Comparison of ENCODE assay signal across 14 mouse cellular contexts in genomic region chr12:80217049-80217448, GRCm38 (mm10). TPM values are rescaled to one million over a fixed set of nuclear protein-coding genes. Genes with fewer than 3 reads are reported as not detected.
DNase-seq lines count a peak whose midpoint lies in the region; ATAC-seq and TF ChIP-seq lines count a peak whose summit lies in the region.
"Had no signal": no experiment of that assay in that cellular context is flagged by ENCODE, and none has a peak within 500 bp of the region (broad histone marks: within the 10 kb centered on the region; RNA-seq: fewer than 3 reads in every experiment).

No protein-coding gene starts in this region.

- DNase-seq in heart, postnatal 0 days (ENCODE audit: low spot score): no peak
- no peak for DNase-seq in heart, postnatal 10 days
- no peak for DNase-seq in lung, postnatal 0 days (ENCODE audit: low spot score)
- DNase-seq in lung, postnatal 14 days: no peak
- DNase-seq: cerebellum, postnatal 10 days; midbrain, embryonic 14.5 days; right cerebral cortex, adult 18-20 months had no signal

- intact Hi-C loops in heart, postnatal 10 days (cut with DNase I): loop anchor here (5.0 kb wide), 1 partner anchor 40 kb away; no protein-coding TSS in a partner anchor

- H3K4me2 ChIP-seq in heart, postnatal 0 days (ENCODE audit: low read depth, low read length): no peak overlapping the region
- H3K4me2 ChIP-seq in lung, postnatal 0 days (replicated peaks; ENCODE audit: low read depth, low read length): no peak overlapping the region
- no peak overlapping the region for H3K4me2 ChIP-seq in intestine, embryonic 16.5 days (ENCODE audit: low read depth, low read length)
- H3K4me2 ChIP-seq in stomach, embryonic 16.5 days (ENCODE audit: low read depth, low read length): no peak overlapping the region
- H3K4me2 ChIP-seq: neural tube, embryonic 13.5 days had no signal

- ATAC-seq in heart, postnatal 0 days (ENCODE audit: insufficient read depth, low read depth): no peak
- ATAC-seq in lung, postnatal 0 days: no peak
- no peak for ATAC-seq in intestine, embryonic 16.5 days
- no peak for ATAC-seq in stomach, embryonic 16.5 days (ENCODE audit: insufficient read depth, low FRiP score)
- ATAC-seq in megakaryocyte-erythroid progenitor cell, adult 5-6 weeks (replicated peaks; ENCODE audit: low FRiP score, low TSS enrichment, poor library complexity, severe bottlenecking): no peak
- no peak for ATAC-seq in CD4-positive, CD25-positive, alpha-beta regulatory T cell, adult 4 months
- ATAC-seq: activated CD4-positive, CD25-positive, alpha-beta regulatory T cell, adult 4 months had no signal

- no peak overlapping the region for H3K4me3 ChIP-seq in heart, postnatal 0 days (ENCODE audit: low read depth, low read length)
- no peak overlapping the region for H3K4me3 ChIP-seq in lung, postnatal 0 days (ENCODE audit: low read depth, low read length)
- no peak overlapping the region for H3K4me3 ChIP-seq in intestine, embryonic 16.5 days (ENCODE audit: low read length)
- H3K4me3 ChIP-seq in stomach, embryonic 16.5 days (replicated peaks; ENCODE audit: low read length): no peak overlapping the region
- H3K4me3 ChIP-seq: neural tube, embryonic 13.5 days had no signal

- no peaks in the 10 kb centered on the region for H3K36me3 ChIP-seq in heart, postnatal 0 days (replicated peaks; ENCODE audit: control insufficient read depth, insufficient read depth, low read length)
- no peaks in the 10 kb centered on the region for H3K36me3 ChIP-seq in lung, postnatal 0 days (ENCODE audit: insufficient read depth, low read length)
- 0 out of 2 replicates have a peak, but pooled peaks cover 2% of the 10 kb centered on the region for H3K36me3 ChIP-seq in intestine, embryonic 16.5 days (ENCODE audit: control insufficient read depth, insufficient read depth, low read length)
- no peaks in the 10 kb centered on the region for H3K36me3 ChIP-seq in stomach, embryonic 16.5 days (ENCODE audit: control insufficient read depth, insufficient read depth, low read length)
- H3K36me3 ChIP-seq: neural tube, embryonic 13.5 days had no signal

- H3K9me3 ChIP-seq in heart, postnatal 0 days (replicated peaks; ENCODE audit: control insufficient read depth, low read length): no peaks in the 10 kb centered on the region
- H3K9me3 ChIP-seq in lung, postnatal 0 days (ENCODE audit: low read length): no peaks in the 10 kb centered on the region
- H3K9me3 ChIP-seq in intestine, embryonic 16.5 days (ENCODE audit: control insufficient read depth, low read length): no peaks in the 10 kb centered on the region
- no peaks in the 10 kb centered on the region for H3K9me3 ChIP-seq in stomach, embryonic 16.5 days (replicated peaks; ENCODE audit: control insufficient read depth, low read length)
- H3K9me3 ChIP-seq: neural tube, embryonic 13.5 days had no signal

- TF ChIP-seq EP300 in heart, postnatal 0 days (IDR thresholded peaks at IDR 0.05; ENCODE audit: low read depth): no peak
- no peak for TF ChIP-seq EP300 in lung, postnatal 0 days (IDR thresholded peaks at IDR 0.05)

- 54% methylated on average over 3 of the region's 3 CpGs for WGBS in heart, postnatal 0 days
- 41% methylated on average over 3 of the region's 3 CpGs for WGBS in lung, postnatal 0 days
- 56% methylated on average over 3 of the region's 3 CpGs for WGBS in intestine, embryonic 16.5 days
- 48% methylated on average over 3 of the region's 3 CpGs for WGBS in stomach, embryonic 16.5 days

- TF ChIP-seq CTCF in heart, postnatal 0 days (IDR thresholded peaks at IDR 0.05; ENCODE audit: low read depth): no peak
- no peak for TF ChIP-seq CTCF in lung, postnatal 0 days (IDR thresholded peaks at IDR 0.05)

- no peaks in the 10 kb centered on the region for H3K27me3 ChIP-seq in heart, postnatal 0 days (ENCODE audit: control insufficient read depth, insufficient read depth, low read length)
- H3K27me3 ChIP-seq in lung, postnatal 0 days (replicated peaks; ENCODE audit: insufficient read depth, low read length): no peaks in the 10 kb centered on the region
- H3K27me3 ChIP-seq in intestine, embryonic 16.5 days (replicated peaks; ENCODE audit: control insufficient read depth, insufficient read depth, low read length): no peaks in the 10 kb centered on the region
- no peaks in the 10 kb centered on the region for H3K27me3 ChIP-seq in stomach, embryonic 16.5 days (ENCODE audit: control insufficient read depth, insufficient read depth, low read length)
- H3K27me3 ChIP-seq: CH12.LX; neural tube, embryonic 13.5 days had no signal

- peak overlapping the region; percentile 88 for H3K27ac ChIP-seq in heart, postnatal 0 days (ENCODE audit: low read depth)
- H3K27ac ChIP-seq in lung, postnatal 0 days (ENCODE audit: low read length): peak overlapping the region; percentile 82
- H3K27ac ChIP-seq in intestine, embryonic 16.5 days (ENCODE audit: low read length): peak overlapping the region; percentile 94
- peak overlapping the region; percentile 92 for H3K27ac ChIP-seq in stomach, embryonic 16.5 days (ENCODE audit: low read length)
- H3K27ac ChIP-seq: neural tube, embryonic 13.5 days had no signal

- H3K4me1 ChIP-seq in heart, postnatal 0 days (ENCODE audit: control insufficient read depth, insufficient read depth): peaks cover 72% of the 10 kb centered on the region
- peaks cover 28% of the 10 kb centered on the region; the same call in 1 of the 2 replicates for H3K4me1 ChIP-seq in lung, postnatal 0 days (ENCODE audit: insufficient read depth, low read depth, low read length)
- peaks cover 68% of the 10 kb centered on the region for H3K4me1 ChIP-seq in intestine, embryonic 16.5 days (ENCODE audit: control insufficient read depth, insufficient read depth, low read length)
- H3K4me1 ChIP-seq in stomach, embryonic 16.5 days (ENCODE audit: control insufficient read depth, insufficient read depth, low read length): peaks cover 82% of the 10 kb centered on the region

- no peak overlapping the region for H3K9ac ChIP-seq in heart, postnatal 0 days (replicated peaks; ENCODE audit: low read depth, low read length)
- no peak overlapping the region for H3K9ac ChIP-seq in lung, postnatal 0 days (replicated peaks; ENCODE audit: low read depth)
- no peak overlapping the region for H3K9ac ChIP-seq in intestine, embryonic 16.5 days (ENCODE audit: low read depth, low read length)
- no peak overlapping the region for H3K9ac ChIP-seq in stomach, embryonic 16.5 days (ENCODE audit: low read length)
- H3K9ac ChIP-seq: neural tube, embryonic 13.5 days had no signal

RNA-seq across cellular contexts. Expression of gene Actn1, which starts 43.1 kb away (rescaled TPM):
- 53.0 and 85.3 TPM in 2 replicates for total RNA-seq in heart, postnatal 0 days (2014; rRNA removed; ENCODE audit: low replicate concordance)
- polyA plus RNA-seq in heart, postnatal 0 days (2015; fragmentation: Nextera tagmentation; extraction: Ambion mirVana): 13.8 and 15.7 TPM in 2 replicates
- total RNA-seq in heart, postnatal 10 days (2021): 10 to 100 TPM; 70.7 to 71.9 TPM
- 30.0 and 31.0 TPM in 2 replicates for polyA plus RNA-seq in lung, postnatal 0 days (2015; fragmentation: Nextera tagmentation; extraction: Ambion mirVana)
- 44.5 and 46.8 TPM in 2 replicates for polyA plus RNA-seq in intestine, embryonic 16.5 days (2015; fragmentation: Nextera tagmentation; extraction: Ambion mirVana)
- polyA plus RNA-seq in stomach, embryonic 16.5 days (2015; fragmentation: Nextera tagmentation; extraction: Ambion mirVana): 51.2 and 52.7 TPM in 2 replicates
- 0.96 and 7.6 TPM in 2 replicates for total RNA-seq in megakaryocyte-erythroid progenitor cell, adult 5-6 weeks (2014; fragmentation: Nextera tagmentation)
- 4.9 and 7.2 TPM in 2 replicates for total RNA-seq in megakaryocyte-erythroid progenitor cell, adult 5-6 weeks (2017)
- 10 to 100 TPM; 47.8 to 47.9 TPM for polyA plus RNA-seq in CD4-positive, CD25-positive, alpha-beta regulatory T cell, adult 4 months (2017; shearing (Covaris generic))
